Mouse (Mus musculus): ENCODE data around the gene Etv3.

DNA sequence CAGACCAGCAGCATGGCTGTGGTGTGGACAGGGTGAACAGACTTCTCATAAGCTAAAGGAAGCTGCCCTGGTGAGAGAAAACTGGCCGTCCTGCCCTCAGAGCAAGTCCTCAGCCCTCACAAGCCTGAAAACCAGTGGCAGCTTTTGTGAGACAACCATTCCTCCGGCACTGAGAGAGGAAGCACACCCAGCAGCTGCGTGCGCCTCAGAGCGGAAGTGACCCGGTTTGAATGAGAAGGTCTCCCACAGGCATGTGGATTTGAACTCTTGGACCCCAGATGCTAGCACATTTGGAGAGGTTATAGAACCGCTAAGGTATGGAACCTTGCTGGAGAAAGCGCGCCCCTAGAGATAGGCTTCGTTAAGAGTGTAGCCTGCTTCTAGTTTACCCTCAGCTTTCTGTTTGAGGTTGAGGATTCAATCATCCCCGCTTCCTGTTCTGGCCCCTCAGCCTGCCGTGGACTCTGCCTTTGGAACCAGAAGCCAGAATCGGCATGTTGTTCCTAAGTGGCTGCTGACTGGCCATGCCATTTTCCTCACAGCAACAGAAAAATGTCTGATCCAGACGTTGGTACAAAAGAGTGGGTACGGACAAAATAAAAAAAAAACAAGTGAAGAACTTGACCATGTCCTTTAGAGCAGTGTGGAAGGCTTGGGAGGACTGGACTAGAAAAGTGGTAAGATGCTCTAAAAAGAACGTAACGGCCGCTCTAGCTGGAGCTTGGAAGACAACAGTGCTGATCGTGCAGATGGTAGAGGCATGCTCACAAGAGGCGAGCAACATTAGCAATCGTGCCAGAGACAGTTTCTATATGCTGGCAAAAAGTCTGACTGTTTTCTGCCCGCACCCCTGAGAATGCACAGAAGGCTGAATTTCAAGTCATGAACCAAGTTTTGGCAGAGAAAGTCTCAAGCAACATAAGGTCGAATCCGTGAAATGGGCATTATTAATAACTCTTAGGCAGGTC is 24.8 kb upstream of the Etv3 start:
- peak; percentile 14; the same call in 1 of the 2 replicates for TF ChIP-seq MXI1 (IDR thresholded peaks at IDR 0.05; ENCODE audit: low read depth, low read length)
- no peak for TF ChIP-seq CHD2 (IDR thresholded peaks at IDR 0.05; ENCODE audit: low read length)
- TF ChIP-seq EP300 (IDR thresholded peaks at IDR 0.05; ENCODE audit: low read depth in 1 of 2, low read length in 2 of 2), result no peak
- 0 out of 2 replicates have a peak, but pooled peaks have one; percentile 8 for TF ChIP-seq TCF12 (IDR thresholded peaks at IDR 0.05; ENCODE audit: low read depth, low read length)
- peak; percentile 36; the same call in 1 of the 2 replicates for TF ChIP-seq NRF1 (IDR thresholded peaks at IDR 0.05; ENCODE audit: insufficient read depth, low read depth, low read length, poor library complexity, severe bottlenecking)
- peak; percentile 56 to 62; a peak in 2 of 4 replicates for TF ChIP-seq POLR2A (IDR thresholded peaks at IDR 0.05; ENCODE audit: control insufficient read depth in 1 of 2, insufficient read depth in 1 of 2, low read depth in 1 of 2, low read length in 2 of 2, poor library complexity in 1 of 2)
- TF ChIP-seq CTCF (IDR thresholded peaks at IDR 0.05 in 2 of 3, conservative IDR thresholded peaks at IDR 0.05 in 1 of 3; ENCODE audit: control insufficient read depth in 1 of 3, insufficient read depth in 1 of 3, low read depth in 2 of 3, low read length in 3 of 3, poor library complexity in 1 of 3, severe bottlenecking in 1 of 3), result no peak
- TF ChIP-seq TAL1 (IDR thresholded peaks at IDR 0.05; ENCODE audit: low read length), result no peak
